In the genomic region with DNA sequence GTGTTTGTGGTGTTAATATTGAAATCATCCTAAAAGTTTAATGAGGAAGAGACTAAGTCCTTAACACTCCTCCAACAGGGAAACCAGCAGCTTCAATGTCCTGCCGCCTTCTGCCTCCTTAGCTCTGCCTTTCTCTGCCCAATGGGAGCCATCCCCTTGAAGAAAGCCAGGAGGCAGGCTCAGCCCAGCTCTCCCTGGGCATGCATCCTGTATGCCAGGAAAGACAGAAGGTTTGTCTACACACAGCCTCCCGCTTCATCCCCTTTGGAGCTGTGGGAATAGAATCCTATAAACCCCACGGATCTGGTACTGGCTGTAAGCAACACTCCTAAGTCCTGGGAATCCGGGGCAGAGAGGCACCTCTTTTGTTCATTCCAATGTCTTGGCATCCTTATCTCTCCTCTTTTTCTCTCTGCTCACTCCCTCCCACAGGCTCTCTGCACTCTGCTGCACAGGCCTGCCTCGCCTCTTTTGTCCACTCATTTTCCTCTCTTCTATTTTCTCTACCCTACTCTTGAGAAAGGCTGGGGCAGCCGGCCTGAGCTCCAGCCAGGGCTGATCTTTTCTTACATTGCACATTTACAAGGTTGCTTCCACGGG, we compare ENCODE assay signal across 16 mouse cellular contexts.
DNase-seq lines count a peak whose midpoint lies in the region; ATAC-seq and TF ChIP-seq lines count a peak whose summit lies in the region.
"Had no signal": no experiment of that assay in that cellular context is flagged by ENCODE, and none has a peak within 500 bp of the region (broad histone marks: within the 10 kb centered on the region; RNA-seq: fewer than 3 reads in every experiment).

No protein-coding gene starts in this region.

- peak; percentile 96 for ATAC-seq in frontal cortex, adult (ENCODE audit: low TSS enrichment)

- no peak for TF ChIP-seq POLR2A in brain, embryonic 14.5 days (IDR thresholded peaks at IDR 0.05; ENCODE audit: borderline replicate concordance, extremely low read depth, insufficient read depth, insufficient read length, poor library complexity, severe bottlenecking)

- DNase-seq in frontal cortex, postnatal 10 days (ENCODE audit: low spot score in 2 of 2): no peak
- DNase-seq in left cerebral cortex, adult 18-20 months (ENCODE audit: low spot score in 2 of 2): peak; percentile 2 to 10
- DNase-seq in left cerebral cortex, adult 8-10 months (ENCODE audit: low spot score in 2 of 2): no peak
- DNase-seq in brain, embryonic 14.5 days (ENCODE audit: low read depth): peak; percentile 31
- DNase-seq in cerebellum, postnatal 36 days: peak; percentile 24 to 28
- no peak for DNase-seq in Muller cell, postnatal 12 days (ENCODE audit: inconsistent ontology term)
- DNase-seq: adrenal gland, adult 2 months; embryo, embryonic 11 days; gastrocnemius, postnatal 10 days; heart, adult 2 months; heart, postnatal 4 days; kidney, adult 8-10 months; kidney, postnatal 4 days; spleen, adult 18-20 months; thymus, postnatal 36 days had no signal

- no peak for TF ChIP-seq CTCF in brain, embryonic 14.5 days (IDR thresholded peaks at IDR 0.05; ENCODE audit: borderline replicate concordance, extremely low read depth, insufficient read depth, insufficient read length)

Comparison
In these comparisons a context has a peak if more than half of its experiments do, and no peak if none do; other contexts are left out.
1. DNase-seq: peak in left cerebral cortex, adult 18-20 months (2 of 2), brain, embryonic 14.5 days (single experiment) and cerebellum, postnatal 36 days (2 of 2); none in frontal cortex, postnatal 10 days (0 of 2), left cerebral cortex, adult 8-10 months (0 of 2) and Muller cell, postnatal 12 days (single experiment).